ENCODE assay signal across 30 mouse cellular contexts in genomic region chr6:28635092-28635491, GRCm38 (mm10).
DNase-seq lines count a peak whose midpoint lies in the region; ATAC-seq and TF ChIP-seq lines count a peak whose summit lies in the region.
"Had no signal": no experiment of that assay in that cellular context is flagged by ENCODE, and none has a peak within 500 bp of the region (broad histone marks: within the 10 kb centered on the region; RNA-seq: fewer than 3 reads in every experiment).

No protein-coding gene starts in this region.

- peak; percentile 32; the same call in 1 of the 2 replicates for ATAC-seq in liver, embryonic 13.5 days (ENCODE audit: low read depth)
- peak; percentile 77 for ATAC-seq in liver, embryonic 16.5 days (ENCODE audit: low read depth)
- no peak for ATAC-seq in midbrain, embryonic 14.5 days (ENCODE audit: low FRiP score, low TSS enrichment)
- ATAC-seq: forebrain, embryonic 15.5 days; hindbrain, postnatal 0 days had no signal

- no peaks in the 10 kb centered on the region for H3K27me3 ChIP-seq in heart, adult 2 months (ENCODE audit: control insufficient read depth, insufficient read depth, low read length)
- no peaks in the 10 kb centered on the region for H3K27me3 ChIP-seq in liver, embryonic 13.5 days
- H3K27me3 ChIP-seq in liver, embryonic 16.5 days (ENCODE audit: control insufficient read depth, insufficient read depth, low read depth, low read length) = no peaks in the 10 kb centered on the region
- H3K27me3 ChIP-seq in midbrain, embryonic 14.5 days (ENCODE audit: control insufficient read depth, insufficient read depth, low read length) = no peaks in the 10 kb centered on the region
- H3K27me3 ChIP-seq: CH12.LX; embryonic facial prominence, embryonic 12.5 days; embryonic facial prominence, embryonic 15.5 days; forebrain, embryonic 12.5 days; forebrain, embryonic 15.5 days; heart, embryonic 12.5 days; heart, embryonic 15.5 days; hindbrain, embryonic 13.5 days had no signal

- no peak overlapping the region for H3K4me3 ChIP-seq in heart, adult 2 months
- no peak overlapping the region for H3K4me3 ChIP-seq in liver, embryonic 13.5 days (replicated peaks)
- H3K4me3 ChIP-seq in liver, embryonic 16.5 days (ENCODE audit: low read depth, low read length) = no peak overlapping the region
- no peak overlapping the region for H3K4me3 ChIP-seq in midbrain, embryonic 14.5 days (replicated peaks; ENCODE audit: low read depth, low read length)
- no peak overlapping the region for H3K4me3 ChIP-seq in lung, adult 2 months (replicated peaks; ENCODE audit: extremely low read depth, low read depth, low read length)
- H3K4me3 ChIP-seq: embryonic facial prominence, embryonic 12.5 days; embryonic facial prominence, embryonic 15.5 days; erythroblast, embryonic 14.5 days; forebrain, embryonic 12.5 days; forebrain, embryonic 15.5 days; heart, embryonic 12.5 days; heart, embryonic 15.5 days; hindbrain, embryonic 10.5 days; hindbrain, embryonic 13.5 days had no signal

- no peak for TF ChIP-seq EP300 in heart, adult 2 months (IDR thresholded peaks at IDR 0.05; ENCODE audit: insufficient read depth, low read depth, low read length)

- H3K4me2 ChIP-seq in liver, embryonic 13.5 days = no peak overlapping the region
- H3K4me2 ChIP-seq in liver, embryonic 16.5 days (ENCODE audit: low read depth, low read length) = no peak overlapping the region
- no peak overlapping the region for H3K4me2 ChIP-seq in midbrain, embryonic 14.5 days (ENCODE audit: low read length)
- H3K4me2 ChIP-seq: embryonic facial prominence, embryonic 12.5 days; embryonic facial prominence, embryonic 15.5 days; forebrain, embryonic 12.5 days; forebrain, embryonic 15.5 days; heart, embryonic 12.5 days; heart, embryonic 15.5 days; hindbrain, embryonic 13.5 days had no signal

- WGBS in heart, adult 2 months = 54% methylated on average over 1 of the region's 1 CpGs
- WGBS in liver, embryonic 13.5 days (ENCODE audit: insufficient replicate concordance) = 55% methylated on average over 1 of the region's 1 CpGs
- WGBS in liver, embryonic 16.5 days (ENCODE audit: insufficient replicate concordance) = 50% methylated on average over 1 of the region's 1 CpGs
- 76% methylated on average over 1 of the region's 1 CpGs for WGBS in midbrain, embryonic 14.5 days
- 24% methylated on average over 1 of the region's 1 CpGs for WGBS in lung, adult 2 months

- no peak for TF ChIP-seq CTCF in heart, adult 2 months (IDR thresholded peaks at IDR 0.05)
- TF ChIP-seq CTCF in lung, adult 2 months (IDR thresholded peaks at IDR 0.05; ENCODE audit: insufficient read depth, low read length) = no peak

- H3K9me3 ChIP-seq in liver, embryonic 13.5 days (replicated peaks) = no peaks in the 10 kb centered on the region
- H3K9me3 ChIP-seq in liver, embryonic 16.5 days (replicated peaks; ENCODE audit: control insufficient read depth, low read length) = no peaks in the 10 kb centered on the region
- H3K9me3 ChIP-seq in midbrain, embryonic 14.5 days (ENCODE audit: control insufficient read depth, low read length) = no peaks in the 10 kb centered on the region
- H3K9me3 ChIP-seq: embryonic facial prominence, embryonic 12.5 days; embryonic facial prominence, embryonic 15.5 days; forebrain, embryonic 12.5 days; forebrain, embryonic 15.5 days; G1E; heart, embryonic 12.5 days; heart, embryonic 15.5 days; hindbrain, embryonic 10.5 days; hindbrain, embryonic 13.5 days had no signal

- peaks cover 9% of the 10 kb centered on the region for H3K4me1 ChIP-seq in heart, adult 2 months (ENCODE audit: control insufficient read depth, insufficient read depth, low read length)
- peaks cover 32% of the 10 kb centered on the region for H3K4me1 ChIP-seq in liver, embryonic 13.5 days (replicated peaks)
- H3K4me1 ChIP-seq in liver, embryonic 16.5 days (ENCODE audit: control insufficient read depth, low read depth, low read length) = peaks cover 18% of the 10 kb centered on the region
- peaks cover 8% of the 10 kb centered on the region; the same call in 1 of the 2 replicates for H3K4me1 ChIP-seq in midbrain, embryonic 14.5 days (ENCODE audit: control insufficient read depth, insufficient read depth, low read length)
- H3K4me1 ChIP-seq in lung, adult 2 months (ENCODE audit: control insufficient read depth, insufficient read depth, low read length) = no peaks in the 10 kb centered on the region

- intact Hi-C loops in heart, adult 2 months (cut with DNase I) = no loop called here

- H3K36me3 ChIP-seq in heart, adult 2 months (ENCODE audit: control insufficient read depth, insufficient read depth, low read length) = peaks cover 6% of the 10 kb centered on the region
- peaks cover 5% of the 10 kb centered on the region; the same call in 1 of the 2 replicates for H3K36me3 ChIP-seq in liver, embryonic 13.5 days
- H3K36me3 ChIP-seq in liver, embryonic 16.5 days (ENCODE audit: control insufficient read depth, insufficient read depth) = no peaks in the 10 kb centered on the region
- H3K36me3 ChIP-seq in midbrain, embryonic 14.5 days (ENCODE audit: control insufficient read depth, insufficient read depth, low read length) = no peaks in the 10 kb centered on the region
- H3K36me3 ChIP-seq: embryonic facial prominence, embryonic 12.5 days; embryonic facial prominence, embryonic 15.5 days; forebrain, embryonic 12.5 days; forebrain, embryonic 15.5 days; heart, embryonic 12.5 days; heart, embryonic 15.5 days; hindbrain, embryonic 10.5 days; hindbrain, embryonic 13.5 days had no signal

- H3K79me2 ChIP-seq in heart, adult 2 months (replicated peaks; ENCODE audit: control insufficient read depth, insufficient read depth, low read length) = no peaks in the 10 kb centered on the region

- H3K9ac ChIP-seq in heart, adult 2 months (ENCODE audit: low read depth, low read length) = no peak overlapping the region
- H3K9ac ChIP-seq in liver, embryonic 13.5 days = no peak overlapping the region
- no peak overlapping the region for H3K9ac ChIP-seq in liver, embryonic 16.5 days (ENCODE audit: low read depth, low read length)
- H3K9ac ChIP-seq in midbrain, embryonic 14.5 days (replicated peaks; ENCODE audit: low read length) = no peak overlapping the region
- H3K9ac ChIP-seq: embryonic facial prominence, embryonic 12.5 days; embryonic facial prominence, embryonic 15.5 days; forebrain, embryonic 12.5 days; forebrain, embryonic 15.5 days; heart, embryonic 12.5 days; heart, embryonic 15.5 days; hindbrain, embryonic 13.5 days had no signal

- H3K27ac ChIP-seq in heart, adult 2 months = no peak overlapping the region
- peak overlapping the region; percentile 37; the same call in 1 of the 2 replicates for H3K27ac ChIP-seq in liver, embryonic 13.5 days
- H3K27ac ChIP-seq in liver, embryonic 16.5 days (ENCODE audit: low read length) = no peak overlapping the region
- no peak overlapping the region for H3K27ac ChIP-seq in midbrain, embryonic 14.5 days (replicated peaks; ENCODE audit: low read depth, low read length)
- H3K27ac ChIP-seq: embryonic facial prominence, embryonic 12.5 days; embryonic facial prominence, embryonic 15.5 days; forebrain, embryonic 12.5 days; forebrain, embryonic 15.5 days; heart, embryonic 15.5 days; hindbrain, embryonic 10.5 days; hindbrain, embryonic 13.5 days; hindbrain, postnatal 0 days had no signal

- TF ChIP-seq POLR2A in heart, adult 2 months (IDR thresholded peaks at IDR 0.05; ENCODE audit: insufficient read depth, low read depth, low read length) = no peak
- TF ChIP-seq POLR2A in lung, adult 2 months (IDR thresholded peaks at IDR 0.05; ENCODE audit: borderline replicate concordance, extremely low read depth, low read depth, low read length) = no peak

- peak; percentile 42 for DNase-seq in heart, adult 11 months
- no peak for DNase-seq in heart, adult 2 months
- DNase-seq in 416B (ENCODE audit: low read depth) (peak; percentile 28), MN1 (ENCODE audit: low spot score) (no peak)
- DNase-seq in liver, embryonic 13.5 days = no peak
- no peak for DNase-seq in midbrain, embryonic 14.5 days
- no peak for DNase-seq in lung, adult 2 months
- DNase-seq: adrenal gland, adult 2 months; adrenal gland, postnatal 14 days; B cell, adult 2 months; cerebellum, adult 11 months; cerebellum, adult 2 months; cerebellum, adult 9-11 months; cerebellum, postnatal 25 days; gastrocnemius, postnatal 36 days; heart, postnatal 10 days; heart, postnatal 36 days had no signal

Comparison
In these comparisons a context has a peak if more than half of its experiments do, and no peak if none do; other contexts are left out.
1. DNase-seq: peak in heart, adult 11 months (single experiment) and 416B (single experiment); none in heart, adult 2 months (0 of 2), liver, embryonic 13.5 days (single experiment), midbrain, embryonic 14.5 days (single experiment), MN1 (single experiment) and lung, adult 2 months (single experiment).